Mouse (Mus musculus): ENCODE results near the gene Gm4969.
"Not testable (repeated sequence)": the region's sequence is repeated elsewhere in the genome, so short reads cannot be mapped to it uniquely, and the experiment has no call there.

Gm4969 gene

GRCm38 (mm10) chr7:19092381-19093173 lies 25.6 kb downstream of the Gm4969 start:
- no peak for DNase-seq

- DNase-seq, result no peak
Measured at GRCm38 (mm10) chr7:19091913-19092312, 26.3 kb downstream of the Gm4969 start.

GRCm38 (mm10) chr7:19088813-19089212 lies 29.4 kb downstream of the Gm4969 start:
- no peak for DNase-seq

- no peak for DNase-seq
Measured at GRCm38 (mm10) chr7:19086760-19087159, 31.4 kb downstream of the Gm4969 start.

GRCm38 (mm10) chr7:19086042-19086441 lies 32.1 kb downstream of the Gm4969 start:
- DNase-seq, result no peak

GRCm38 (mm10) chr7:19085495-19085894 lies 32.7 kb downstream of the Gm4969 start:
- no peak for DNase-seq

- DNase-seq, result no peak
Measured at GRCm38 (mm10) chr7:19084921-19085473, 33.2 kb downstream of the Gm4969 start.

GRCm38 (mm10) chr7:19084277-19084771 lies 33.8 kb downstream of the Gm4969 start:
- no peak for DNase-seq

- DNase-seq, result no peak
Measured at GRCm38 (mm10) chr7:19083701-19084100, 34.5 kb downstream of the Gm4969 start, which contains the start of gene Dmpk. TSS of gene Dmpk (plus strand) at chr7:19083849.

GRCm38 (mm10) chr7:19083096-19083495 lies 35.1 kb downstream of the Gm4969 start:
- no peak for DNase-seq

GRCm38 (mm10) chr7:19082171-19082570 lies 36.0 kb downstream of the Gm4969 start:
- no peak for DNase-seq

- DNase-seq, result peak; percentile 63
Measured at GRCm38 (mm10) chr7:19080451-19080950, 37.7 kb downstream of the Gm4969 start.

GRCm38 (mm10) chr7:19078732-19079131 lies 39.4 kb downstream of the Gm4969 start:
- DNase-seq, result no peak

GRCm38 (mm10) chr7:19077761-19078160 lies 40.4 kb downstream of the Gm4969 start:
- no peak for DNase-seq

- no peak for DNase-seq
Measured at GRCm38 (mm10) chr7:19076586-19076991, 41.6 kb downstream of the Gm4969 start.

- peak; percentile 98 for DNase-seq
Measured at GRCm38 (mm10) chr7:19075723-19076585, 42.2 kb downstream of the Gm4969 start, which contains the start of gene Dmwd. TSS of gene Dmwd (plus strand) at chr7:19076227.

GRCm38 (mm10) chr7:19075231-19075630 lies 42.9 kb downstream of the Gm4969 start:
- no peak for DNase-seq

- DNase-seq, result no peak
Measured at GRCm38 (mm10) chr7:19074494-19074893, 43.7 kb downstream of the Gm4969 start.

- no peak for DNase-seq
Measured at GRCm38 (mm10) chr7:19073504-19073903, 44.7 kb downstream of the Gm4969 start.

GRCm38 (mm10) chr7:19071024-19071423 lies 47.1 kb downstream of the Gm4969 start:
- not testable (repeated sequence) for DNase-seq

GRCm38 (mm10) chr7:19069500-19069899 lies 48.7 kb downstream of the Gm4969 start:
- no peak for DNase-seq

GRCm38 (mm10) chr7:19068707-19069106 lies 49.5 kb downstream of the Gm4969 start:
- no peak for DNase-seq

- DNase-seq, result no peak
Measured at GRCm38 (mm10) chr7:19067935-19068334, 50.2 kb downstream of the Gm4969 start.

All from layer of hippocampus, adult 9-11 months (tissue).